Mouse (Mus musculus): Measurements from ENCODE around the gene Fars2.

- TF ChIP-seq EP300 (IDR thresholded peaks at IDR 0.05; ENCODE audit: low read depth) = no peak
- no peak for TF ChIP-seq CTCF (IDR thresholded peaks at IDR 0.05; ENCODE audit: low read depth)
These were observed 603.2 kb downstream of the Fars2 start for GRCm38 (mm10) chr13:36720297-36721017.

Measured in heart, postnatal 0 days (tissue).